Mouse (Mus musculus) heart, postnatal 14 days (tissue): ENCODE measurements at regions not wholly inside any gene's neighbourhood (a gene's known extent, or its start where the extent isn't known, plus 50 kb on each side); places are given as distances from the start of the nearest gene placed in this dataset.

Experiments
- DNase-seq, 2 experiments: peaks; one replicate each; pipeline ENCODE4 v3.0.0; 2021 to 2022
- intact Hi-C: fragments of 180-260 bp; cut with DNase I; formaldehyde crosslinking; loops from one replicate; pipeline ENCODE4 v1.15.1; 2025

DNA sequence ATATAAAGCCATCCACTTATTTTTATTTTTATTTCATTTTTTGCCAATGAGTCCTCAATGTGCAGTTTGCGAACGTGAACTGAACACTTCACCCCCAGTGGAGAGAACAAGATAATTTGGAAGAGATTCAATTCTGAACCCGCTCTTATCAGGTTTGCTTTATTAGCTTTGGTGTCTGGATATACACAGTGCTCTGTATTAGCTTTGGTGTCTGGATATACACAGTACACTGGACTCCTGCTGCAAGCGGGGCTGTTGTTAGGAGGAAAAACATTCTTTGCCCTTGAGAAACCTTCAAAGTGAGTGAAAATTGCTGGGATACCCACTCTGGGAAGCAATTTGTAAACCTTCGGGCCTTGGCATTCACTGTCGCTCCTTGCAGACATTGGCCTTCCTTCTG, 333.7 kb downstream of the Wdr20rt start:
- DNase-seq = no peak
- intact Hi-C loops = no loop called here

DNA sequence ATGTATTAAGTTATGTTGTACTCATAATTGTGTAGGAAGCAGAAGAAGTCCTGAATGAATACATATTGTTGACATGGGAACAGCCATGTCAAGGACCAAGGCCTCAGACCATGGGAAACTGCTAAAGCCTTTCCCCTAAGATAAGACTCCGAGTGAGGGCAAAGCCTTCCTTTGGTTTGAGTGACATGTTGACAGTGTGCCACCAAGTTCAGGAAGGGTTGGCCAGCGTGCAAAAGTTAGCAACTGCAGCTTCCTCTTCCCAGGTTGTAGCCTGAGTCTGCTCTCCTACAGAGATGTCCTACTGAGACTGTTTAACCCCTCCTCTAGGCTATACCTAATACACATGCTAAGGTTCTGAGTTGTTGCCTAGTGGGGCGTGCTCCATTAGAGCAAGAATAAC, 334.5 kb downstream of the Wdr20rt start:
- intact Hi-C loops = no loop called here
- DNase-seq = no peak

DNA sequence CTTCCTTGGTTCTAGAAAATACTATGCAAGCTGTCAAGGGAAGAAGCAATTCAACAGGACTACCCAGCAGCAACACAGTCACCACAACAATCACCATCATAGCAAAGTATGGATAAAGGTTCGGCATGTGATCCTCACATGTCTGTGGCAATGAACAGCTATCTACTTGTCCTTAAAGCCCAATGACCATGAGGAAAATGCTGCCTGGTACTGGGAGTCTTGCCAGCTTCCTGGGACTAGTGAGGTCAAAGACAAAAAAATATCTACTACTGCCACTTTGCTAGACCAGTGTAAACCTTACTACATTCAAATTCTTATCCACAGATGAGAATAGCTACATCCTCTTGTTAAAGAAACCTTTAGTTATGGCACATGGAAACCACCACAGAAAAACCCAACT, 346.3 kb downstream of the Wdr20rt start:
- intact Hi-C loops = no loop called here
- no peak for DNase-seq

DNA sequence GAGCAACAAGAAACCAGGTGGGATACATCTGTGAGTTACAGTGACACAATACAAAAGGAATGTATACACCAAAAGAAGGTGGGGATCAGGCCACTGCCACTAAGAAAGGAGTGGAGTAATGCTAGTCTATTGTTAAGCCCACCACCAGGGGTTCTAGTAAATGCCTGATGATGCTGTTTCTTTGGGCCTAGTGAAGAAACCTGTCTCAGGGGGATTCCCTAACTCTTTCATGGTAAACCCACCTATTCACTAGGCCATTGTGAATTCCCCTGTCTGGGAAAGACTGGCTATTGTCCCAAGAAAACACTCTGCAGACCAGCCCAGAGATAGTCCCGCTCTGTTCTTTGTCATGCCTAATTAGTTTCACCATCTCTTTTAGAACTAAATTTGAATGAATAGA, 368.2 kb downstream of the Wdr20rt start:
- intact Hi-C loops = no loop called here
- no peak for DNase-seq

GRCm38 (mm10) chr12:65594075-65594474, 368.8 kb downstream of the Wdr20rt start:
- intact Hi-C loops = no loop called here
- DNase-seq = no peak

DNA sequence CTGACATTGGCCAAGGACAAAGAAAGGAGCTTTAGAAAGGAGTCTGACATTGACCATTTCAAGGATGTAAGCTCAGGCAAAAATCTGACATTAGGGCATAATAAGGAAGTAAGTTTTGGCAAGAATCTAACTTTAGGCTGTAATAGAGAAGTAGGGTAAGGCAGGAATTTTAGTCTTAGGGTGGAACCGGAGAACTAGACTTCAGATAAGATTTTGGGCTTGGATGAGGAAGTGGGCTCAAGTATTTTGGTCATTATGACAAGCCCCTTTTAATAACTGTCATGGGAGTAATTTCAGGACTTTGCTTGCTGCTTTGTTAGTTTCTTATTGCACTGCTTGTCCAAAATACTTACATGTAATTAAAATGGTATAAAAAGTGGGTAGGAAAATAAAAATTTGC, 418.9 kb downstream of the Wdr20rt start:
- intact Hi-C loops = no loop called here
- DNase-seq = no peak

- DNase-seq = no peak
- intact Hi-C loops = no loop called here
Measured at GRCm38 (mm10) chr12:65656772-65657171, 431.5 kb downstream of the Wdr20rt start.

DNA sequence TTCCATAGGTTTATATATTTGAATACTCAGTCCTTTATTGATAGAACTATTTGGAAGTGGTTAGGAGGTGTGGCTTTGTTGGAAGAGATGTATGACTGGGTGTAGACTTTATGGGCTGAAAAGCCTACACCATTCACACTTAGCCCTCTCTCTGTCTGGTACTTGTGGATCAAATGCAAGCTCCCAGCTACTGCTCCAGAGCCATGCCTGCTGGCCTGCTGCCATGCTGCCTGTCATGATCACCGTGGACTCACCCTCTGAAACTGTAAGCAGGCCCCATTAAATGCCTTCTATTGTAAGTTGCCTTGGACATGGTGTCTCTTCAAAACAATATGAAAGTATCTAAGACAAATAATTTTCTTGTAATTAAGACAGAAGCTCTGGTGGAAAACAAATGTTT, 446.4 kb downstream of the Wdr20rt start:
- no peak for DNase-seq
- intact Hi-C loops = no loop called here

GRCm38 (mm10) chr12:65673193-65673592, 447.9 kb downstream of the Wdr20rt start:
- no peak for DNase-seq
- intact Hi-C loops = no loop called here

GRCm38 (mm10) chr12:65674916-65675660, 449.8 kb downstream of the Wdr20rt start:
- intact Hi-C loops = no loop called here
- DNase-seq = no peak

DNA sequence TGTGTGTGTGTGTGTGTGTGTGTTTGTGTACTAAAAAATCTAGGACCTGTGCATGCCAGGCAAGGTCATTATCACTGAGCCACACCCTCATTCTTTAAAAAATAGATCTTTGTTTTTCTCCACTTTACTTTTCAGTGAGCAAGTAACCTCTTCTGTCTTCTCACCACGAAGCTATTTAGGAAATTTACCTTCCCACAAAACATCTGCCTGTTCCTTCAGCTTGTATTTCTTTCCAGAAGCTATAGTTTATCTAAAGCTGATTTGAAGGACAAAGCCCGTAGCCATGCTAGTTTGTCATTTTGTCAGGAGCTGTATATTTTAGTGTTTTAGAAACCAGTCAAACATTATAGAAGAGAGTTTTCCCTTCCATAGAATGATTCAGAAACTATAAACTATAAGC, 455.0 kb downstream of the Wdr20rt start:
- intact Hi-C loops = no loop called here
- no peak for DNase-seq

GRCm38 (mm10) chr12:65681826-65682225, 456.5 kb downstream of the Wdr20rt start:
- intact Hi-C loops = no loop called here

GRCm38 (mm10) chr12:65704985-65705384, 479.7 kb downstream of the Wdr20rt start:
- intact Hi-C loops = no loop called here
- no peak for DNase-seq

More at GRCm38 (mm10) chr12:65681826-65682225, 456.5 kb downstream of the Wdr20rt start:
- DNase-seq = no peak

- intact Hi-C loops = no loop called here
- no peak for DNase-seq
Measured at GRCm38 (mm10) chr12:65712304-65712703, 487.0 kb downstream of the Wdr20rt start.
